ENCODE assay signal across 20 mouse cellular contexts in genomic region chr1:170159707-170160106, GRCm38 (mm10). TPM values are rescaled to one million over a fixed set of nuclear protein-coding genes. Genes with fewer than 3 reads are reported as not detected.
DNase-seq lines count a peak whose midpoint lies in the region; ATAC-seq and TF ChIP-seq lines count a peak whose summit lies in the region.
"Had no signal": no experiment of that assay in that cellular context is flagged by ENCODE, and none has a peak within 500 bp of the region (broad histone marks: within the 10 kb centered on the region; RNA-seq: fewer than 3 reads in every experiment).

No protein-coding gene starts in this region.

- CTCF ChIA-PET in Patski (lab: Charles Lee) = no interaction called here

- peaks cover 46% of the 10 kb centered on the region for H3K36me3 ChIP-seq in lung, embryonic 14.5 days (ENCODE audit: insufficient read depth)
- H3K36me3 ChIP-seq in stomach, postnatal 0 days (ENCODE audit: control insufficient read depth, insufficient read depth, low read length) = peaks cover 4% of the 10 kb centered on the region
- peaks cover 6% of the 10 kb centered on the region; the same call in 1 of the 2 replicates for H3K36me3 ChIP-seq in thymus, adult 2 months (ENCODE audit: control insufficient read depth, insufficient read depth, low read length)

- in situ Hi-C loops in Patski (cut with MboI; ENCODE audit: low pct_unique_long_range_greater_than_20kb) = no loop called here

- POLR2A ChIA-PET in Patski (lab: Charles Lee) = interaction anchor here (0.5 kb wide), 1 partner anchor 9 kb away, joined by 3 read pairs; no protein-coding TSS in a partner anchor

- H3K27ac ChIP-seq in lung, embryonic 14.5 days (ENCODE audit: low read depth) = no peak overlapping the region
- H3K27ac ChIP-seq in stomach, postnatal 0 days (replicated peaks) = no peak overlapping the region
- no peak overlapping the region for H3K27ac ChIP-seq in thymus, adult 2 months (ENCODE audit: control insufficient read depth, insufficient read depth, low read length)
- H3K27ac ChIP-seq: embryonic facial prominence, embryonic 15.5 days; forebrain, embryonic 10.5 days; heart, embryonic 13.5 days; lung, embryonic 15.5 days; midbrain, embryonic 13.5 days had no signal

- no peak overlapping the region for H3K4me2 ChIP-seq in lung, embryonic 14.5 days
- no peak overlapping the region for H3K4me2 ChIP-seq in stomach, postnatal 0 days (replicated peaks; ENCODE audit: low read depth)
- H3K4me2 ChIP-seq: embryonic facial prominence, embryonic 15.5 days; heart, embryonic 13.5 days; lung, embryonic 15.5 days; midbrain, embryonic 13.5 days had no signal

- peak; percentile 86 for DNase-seq in heart, adult 11 months
- no peak for DNase-seq in heart, postnatal 25 days (ENCODE audit: low spot score)
- DNase-seq in lung, embryonic 14.5 days = no peak
- no peak for DNase-seq in lung, postnatal 14 days
- no peak for DNase-seq in Patski (ENCODE audit: low read depth, low spot score)
- DNase-seq in stomach, postnatal 0 days (ENCODE audit: low spot score) = no peak
- DNase-seq in thymus, adult 2 months = no peak
- DNase-seq: adrenal gland, adult 8-10 months; B cell, adult 2 months; cerebellum, adult 8-10 months; heart, postnatal 4 days; layer of hippocampus, postnatal 36 days; left cerebral cortex, postnatal 4 days; right cerebral cortex, adult 18-20 months; thymus, postnatal 14 days had no signal

- H3K9me3 ChIP-seq in lung, embryonic 14.5 days (ENCODE audit: low read depth, low read length) = no peaks in the 10 kb centered on the region
- H3K9me3 ChIP-seq in stomach, postnatal 0 days (ENCODE audit: control insufficient read depth, low read length) = no peaks in the 10 kb centered on the region
- H3K9me3 ChIP-seq: embryonic facial prominence, embryonic 15.5 days; forebrain, embryonic 10.5 days; heart, embryonic 13.5 days; lung, embryonic 15.5 days; midbrain, embryonic 13.5 days had no signal

- H3K9ac ChIP-seq in lung, embryonic 14.5 days = no peak overlapping the region
- no peak overlapping the region for H3K9ac ChIP-seq in stomach, postnatal 0 days (ENCODE audit: low read length)
- H3K9ac ChIP-seq: embryonic facial prominence, embryonic 15.5 days; heart, embryonic 13.5 days; lung, embryonic 15.5 days; midbrain, embryonic 13.5 days had no signal

- 88% methylated on average over 2 of the region's 2 CpGs for whole genome bisulfite sequencing in lung, embryonic 14.5 days
- WGBS in stomach, postnatal 0 days = 85% methylated on average over 2 of the region's 2 CpGs
- WGBS in thymus, adult 2 months = 95% methylated on average over 2 of the region's 2 CpGs

- no peaks in the 10 kb centered on the region; the same call in 1 of the 2 replicates for H3K4me1 ChIP-seq in lung, embryonic 14.5 days (ENCODE audit: insufficient read depth)
- no peaks in the 10 kb centered on the region for H3K4me1 ChIP-seq in stomach, postnatal 0 days (replicated peaks; ENCODE audit: control insufficient read depth, insufficient read depth)
- H3K4me1 ChIP-seq in thymus, adult 2 months (replicated peaks; ENCODE audit: control insufficient read depth, insufficient read depth, low read length) = no peaks in the 10 kb centered on the region; the same call in 1 of the 2 replicates
- H3K4me1 ChIP-seq: embryonic facial prominence, embryonic 15.5 days; forebrain, embryonic 10.5 days; lung, embryonic 15.5 days had no signal

- no peak for TF ChIP-seq EP300 in stomach, postnatal 0 days (optimal IDR thresholded peaks at IDR 0.05)

- ATAC-seq in lung, embryonic 14.5 days (ENCODE audit: insufficient read depth) = no peak
- ATAC-seq in Patski = no peak
- no peak for ATAC-seq in stomach, postnatal 0 days (ENCODE audit: low FRiP score, low TSS enrichment)
- ATAC-seq: midbrain, embryonic 13.5 days had no signal

- H3K27me3 ChIP-seq in lung, embryonic 14.5 days (ENCODE audit: insufficient read depth, low read length) = no peaks in the 10 kb centered on the region
- H3K27me3 ChIP-seq in Patski = no peaks in the 10 kb centered on the region
- no peaks in the 10 kb centered on the region for H3K27me3 ChIP-seq in stomach, postnatal 0 days (ENCODE audit: control insufficient read depth, insufficient read depth, low read length)
- H3K27me3 ChIP-seq in thymus, adult 2 months (ENCODE audit: control insufficient read depth, insufficient read depth, low read length) = no peaks in the 10 kb centered on the region
- H3K27me3 ChIP-seq: embryonic facial prominence, embryonic 15.5 days; heart, embryonic 13.5 days; lung, embryonic 15.5 days; midbrain, embryonic 13.5 days had no signal

- 0 out of 2 replicates have a peak, but pooled peaks have one; percentile 4 for TF ChIP-seq CTCF in lung, embryonic 14.5 days (IDR thresholded peaks at IDR 0.05; ENCODE audit: low read depth)
- TF ChIP-seq CTCF in Patski (IDR thresholded peaks at IDR 0.05) = peak; percentile 50
- peak; percentile 31; the same call in 1 of the 2 replicates for TF ChIP-seq CTCF in stomach, postnatal 0 days (IDR thresholded peaks at IDR 0.05; ENCODE audit: low read depth)
- no peak for TF ChIP-seq CTCF in thymus, adult 2 months (IDR thresholded peaks at IDR 0.05; ENCODE audit: borderline replicate concordance, control insufficient read depth, extremely low read depth, insufficient read depth, low read length, poor library complexity)

- H3K4me3 ChIP-seq in lung, embryonic 14.5 days (ENCODE audit: low read depth, low read length) = no peak overlapping the region
- H3K4me3 ChIP-seq in stomach, postnatal 0 days (ENCODE audit: low read depth, low read length) = no peak overlapping the region
- no peak overlapping the region for H3K4me3 ChIP-seq in thymus, adult 2 months (ENCODE audit: control insufficient read depth, insufficient read depth, low read length)
- H3K4me3 ChIP-seq: embryonic facial prominence, embryonic 15.5 days; forebrain, embryonic 10.5 days; heart, embryonic 13.5 days; lung, embryonic 15.5 days; midbrain, embryonic 13.5 days had no signal

- no peak for TF ChIP-seq POLR2A in thymus, adult 2 months (IDR thresholded peaks at IDR 0.05; ENCODE audit: control insufficient read depth, extremely low read depth, insufficient read depth, low read length, poor library complexity)

- intact Hi-C loops in heart, postnatal 25 days (cut with DNase I) = loop anchor here (5.0 kb wide), 1 partner anchor 43 kb away; no protein-coding TSS in a partner anchor

RNA-seq across cellular contexts. Expression of gene Uap1, which starts 15.1 kb away (rescaled TPM):
- total RNA-seq in heart, postnatal 25 days (2021) = 10 to 100 TPM; 54.8 to 56.9 TPM
- 54.4 and 59.5 TPM in 2 replicates for polyA plus RNA-seq in lung, embryonic 14.5 days (2014; fragmentation: Nextera tagmentation; extraction: Ambion mirVana)
- 75.2 TPM for polyA plus RNA-seq in Patski (2021)
- polyA plus RNA-seq in stomach, postnatal 0 days (2015; fragmentation: Nextera tagmentation; extraction: Ambion mirVana) = 65.0 and 66.3 TPM in 2 replicates
- 16.1 and 17.3 TPM in 2 replicates for polyA plus RNA-seq in thymus, adult 2 months (2012; rRNA removed)

RNA-seq across cellular contexts. Expression of gene Ddr2, which starts 49.1 kb away (rescaled TPM):
- 10 to 100 TPM; 23.4 to 29.0 TPM for total RNA-seq in heart, postnatal 25 days (2021)
- polyA plus RNA-seq in lung, embryonic 14.5 days (2014; fragmentation: Nextera tagmentation; extraction: Ambion mirVana) = 52.4 and 53.6 TPM in 2 replicates
- 0.32 TPM for polyA plus RNA-seq in Patski (2021)
- polyA plus RNA-seq in stomach, postnatal 0 days (2015; fragmentation: Nextera tagmentation; extraction: Ambion mirVana) = 22.9 and 25.8 TPM in 2 replicates
- 3.6 and 4.2 TPM in 2 replicates for polyA plus RNA-seq in thymus, adult 2 months (2012; rRNA removed)

RNA-seq across cellular contexts. Expression of gene Uhmk1, which starts 55.5 kb away (rescaled TPM):
- total RNA-seq in heart, postnatal 25 days (2021) = 10 to 100 TPM; 19.7 to 21.1 TPM
- 12.0 and 12.3 TPM in 2 replicates for polyA plus RNA-seq in lung, embryonic 14.5 days (2014; fragmentation: Nextera tagmentation; extraction: Ambion mirVana)
- 47.4 TPM for polyA plus RNA-seq in Patski (2021)
- 4.1 TPM in 2 replicates for polyA plus RNA-seq in stomach, postnatal 0 days (2015; fragmentation: Nextera tagmentation; extraction: Ambion mirVana)
- 16.3 and 16.8 TPM in 2 replicates for polyA plus RNA-seq in thymus, adult 2 months (2012; rRNA removed)
